Mouse (Mus musculus) ES-Bruce4 (cell line): ENCODE measurements around the gene Crtac1.

Experiments
- CTCF ChIP-seq: IDR thresholded peaks from one replicate; pipeline ENCODE4 v1.8.1; 2011; ENCODE audit warnings: low read depth, low read length
- POLR2A ChIP-seq: IDR thresholded peaks from one replicate; pipeline ENCODE4 v1.8.1; 2011; ENCODE audit warnings: low read length; ENCODE audit not compliant: insufficient read depth

DNA sequence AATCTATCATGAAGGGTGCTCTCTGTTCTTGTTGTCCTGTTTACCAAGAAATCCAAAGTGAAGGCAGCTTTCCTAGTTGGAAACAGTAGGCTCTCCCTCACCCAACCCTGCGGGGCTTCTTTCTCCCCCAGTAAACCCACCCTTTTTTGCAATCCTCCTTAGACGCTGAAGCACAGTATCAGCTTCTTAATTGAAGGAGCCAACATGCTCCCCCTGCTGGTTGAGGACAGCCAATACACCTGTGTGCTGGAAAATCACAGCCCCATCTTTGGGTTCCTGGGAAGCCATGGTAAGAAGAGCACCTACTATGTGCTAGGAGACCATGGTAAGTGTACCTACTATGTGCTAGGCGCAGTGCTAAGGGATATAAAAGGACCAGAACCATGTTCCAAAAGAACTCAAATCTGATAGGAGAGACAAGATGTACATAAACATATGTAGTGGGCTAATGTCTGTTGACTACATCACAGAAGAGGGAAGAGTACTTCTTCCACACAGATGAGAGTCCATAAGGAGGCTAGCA, 12.4 kb upstream of the Crtac1 start:
- TF ChIP-seq CTCF (peak; percentile 60), POLR2A (no peak)
